Mouse (Mus musculus): ENCODE measurements around the gene Rin2. TPM values are rescaled to one million over a fixed set of nuclear protein-coding genes. Genes with fewer than 3 reads are reported as not detected.
A peak's percentile ranks its signal among the peaks of the same experiment; 100 is the strongest.
"Not testable (repeated sequence)": the region's sequence is repeated elsewhere in the genome, so short reads cannot be mapped to it uniquely, and the experiment has no call there.

Gene Rin2
- polyA plus RNA-seq, 1 experiment from 2014 or later, result 18.1 TPM

DNA sequence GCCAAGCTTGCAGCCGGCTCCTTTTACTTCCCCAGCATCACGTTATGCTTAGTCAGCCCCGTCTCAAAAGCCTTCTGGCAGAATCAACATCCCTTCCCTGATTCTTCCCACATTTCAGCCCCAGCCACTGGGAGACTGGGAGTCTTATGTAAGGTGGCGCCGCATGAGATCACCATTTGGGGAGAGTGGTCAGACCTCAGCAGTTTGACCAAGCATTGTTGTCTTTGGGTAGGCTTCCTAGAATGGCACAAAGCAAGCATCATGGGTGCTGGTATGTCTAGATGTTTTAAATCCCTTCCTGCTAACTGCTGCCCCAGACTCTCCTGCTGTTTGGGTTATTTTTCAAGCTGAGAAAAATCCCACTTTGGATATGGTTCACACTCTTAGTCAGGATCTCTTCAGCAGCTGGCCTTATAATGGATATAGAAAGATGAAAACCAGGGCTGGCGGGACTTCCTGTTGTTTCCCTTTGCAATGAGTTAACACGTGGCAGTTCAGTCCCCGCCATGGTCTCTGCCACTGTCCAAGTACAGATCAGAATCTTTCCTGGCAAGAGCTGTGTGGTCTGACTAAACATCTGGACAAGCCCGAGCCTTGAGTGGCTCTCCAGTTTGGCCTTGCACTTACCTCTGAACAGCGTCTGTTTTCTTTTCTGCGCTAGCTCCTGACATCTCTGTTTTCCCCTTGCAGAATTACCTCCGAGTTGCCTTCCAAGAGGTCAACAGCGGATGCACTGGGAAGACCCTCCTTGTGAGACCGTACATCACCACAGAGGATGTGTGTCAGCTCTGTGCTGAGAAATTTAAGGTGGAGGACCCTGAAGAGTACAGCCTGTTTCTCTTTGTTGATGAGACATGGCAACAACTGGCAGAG is 210.1 kb downstream of the Rin2 start:
- Histone ChIP-seq H3K36me3 (peaks cover 7% of the 10 kb centered on the region), H3K4me1 (peaks cover 6% of the 10 kb centered on the region; the same call in 1 of the 2 replicates), H3K9me3 (no peaks in the 10 kb centered on the region), H3K27ac (no peak overlapping the region), H3K4me2 (replicated peaks) (no peak overlapping the region), H3K27me3 (replicated peaks) (no peaks in the 10 kb centered on the region), H3K4me3 (no peak overlapping the region), H3K9ac (no peak overlapping the region)
- ATAC-seq (ENCODE audit: low FRiP score, low read depth), result no peak
- WGBS, result 76% methylated on average over 14 of the region's 14 CpGs

GRCm38 (mm10) chr2:145887937-145888765 is 213.1 kb downstream of the Rin2 start:
- no peak overlapping the region for H3K9ac ChIP-seq
- H3K9me3 ChIP-seq, result no peaks in the 10 kb centered on the region
- ATAC-seq (ENCODE audit: low FRiP score, low read depth), result no peak; the same call in 1 of the 2 replicates
- no peak overlapping the region for H3K4me2 ChIP-seq (replicated peaks)
- H3K27me3 ChIP-seq (replicated peaks), result no peaks in the 10 kb centered on the region
- 76% methylated on average over 14 of the region's 14 CpGs for WGBS
- peaks cover 7% of the 10 kb centered on the region for H3K36me3 ChIP-seq
- no peak overlapping the region for H3K27ac ChIP-seq
- H3K4me3 ChIP-seq, result no peak overlapping the region
- H3K4me1 ChIP-seq, result peaks cover 2% of the 10 kb centered on the region; the same call in 1 of the 2 replicates

- ATAC-seq (ENCODE audit: low FRiP score, low read depth), result no peak
- H3K27me3 ChIP-seq (replicated peaks), result no peaks in the 10 kb centered on the region
- H3K27ac ChIP-seq, result no peak overlapping the region
- H3K9me3 ChIP-seq, result no peaks in the 10 kb centered on the region
- peaks cover 7% of the 10 kb centered on the region for H3K36me3 ChIP-seq
- no peak overlapping the region for H3K4me2 ChIP-seq (replicated peaks)
- 66% methylated on average over 6 of the region's 6 CpGs for WGBS
- H3K4me3 ChIP-seq, result no peak overlapping the region
- peaks cover 2% of the 10 kb centered on the region; the same call in 1 of the 2 replicates for H3K4me1 ChIP-seq
- no peak overlapping the region for H3K9ac ChIP-seq
Observed at GRCm38 (mm10) chr2:145888766-145889480, 213.9 kb downstream of the Rin2 start.

GRCm38 (mm10) chr2:145890571-145890970 is 215.6 kb downstream of the Rin2 start:
- peaks cover 4% of the 10 kb centered on the region for H3K36me3 ChIP-seq
- H3K4me2 ChIP-seq (replicated peaks), result no peak overlapping the region
- no peaks in the 10 kb centered on the region for H3K27me3 ChIP-seq (replicated peaks)
- H3K9ac ChIP-seq, result no peak overlapping the region
- H3K9me3 ChIP-seq, result no peaks in the 10 kb centered on the region
- H3K4me1 ChIP-seq, result peaks cover 2% of the 10 kb centered on the region; the same call in 1 of the 2 replicates
- H3K27ac ChIP-seq, result no peak overlapping the region
- 91% methylated on average over 2 of the region's 2 CpGs for WGBS
- no peak for ATAC-seq (ENCODE audit: low FRiP score, low read depth)
- no peak overlapping the region for H3K4me3 ChIP-seq

DNA sequence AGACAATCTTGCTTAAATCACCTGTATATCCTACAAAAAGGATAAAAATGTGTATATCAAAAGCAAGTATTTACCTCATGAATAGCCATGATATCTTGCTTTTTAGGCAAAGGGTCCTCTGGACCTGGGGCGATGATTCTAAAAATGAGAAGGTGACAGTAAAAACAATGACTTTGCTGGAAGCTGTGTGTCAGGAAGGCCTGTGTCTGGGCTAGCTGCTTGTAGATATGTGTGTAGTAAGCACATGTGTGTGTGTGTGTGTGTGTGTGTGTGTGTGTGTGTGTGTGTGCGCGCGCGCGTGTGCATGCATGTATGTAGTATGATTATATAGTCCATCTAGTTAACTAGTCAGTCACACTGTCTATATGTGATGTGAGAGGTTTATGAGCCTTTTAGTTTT is 218.7 kb downstream of the Rin2 start:
- no peaks in the 10 kb centered on the region for H3K27me3 ChIP-seq (replicated peaks)
- 0 out of 2 replicates have a peak, but pooled peaks cover 2% of the 10 kb centered on the region for H3K4me1 ChIP-seq
- H3K9ac ChIP-seq, result no peak overlapping the region
- 99% methylated on average over 6 of the region's 6 CpGs for WGBS
- no peak overlapping the region for H3K4me2 ChIP-seq (replicated peaks)
- no peaks in the 10 kb centered on the region for H3K9me3 ChIP-seq
- no peak overlapping the region for H3K4me3 ChIP-seq
- no peak for ATAC-seq (ENCODE audit: low FRiP score, low read depth)
- H3K36me3 ChIP-seq, result no peaks in the 10 kb centered on the region
- H3K27ac ChIP-seq, result no peak overlapping the region

- no peaks in the 10 kb centered on the region for H3K4me1 ChIP-seq
- H3K27me3 ChIP-seq (replicated peaks), result no peaks in the 10 kb centered on the region
- H3K4me2 ChIP-seq (replicated peaks), result no peak overlapping the region
- WGBS, result 73% methylated on average over 9 of the region's 9 CpGs
- no peak for ATAC-seq (ENCODE audit: low FRiP score, low read depth)
- no peak overlapping the region for H3K27ac ChIP-seq
- H3K9me3 ChIP-seq, result no peaks in the 10 kb centered on the region
- no peaks in the 10 kb centered on the region for H3K36me3 ChIP-seq
- no peak overlapping the region for H3K4me3 ChIP-seq
- no peak overlapping the region for H3K9ac ChIP-seq
Observed at GRCm38 (mm10) chr2:145898106-145898505, 223.1 kb downstream of the Rin2 start.

DNA sequence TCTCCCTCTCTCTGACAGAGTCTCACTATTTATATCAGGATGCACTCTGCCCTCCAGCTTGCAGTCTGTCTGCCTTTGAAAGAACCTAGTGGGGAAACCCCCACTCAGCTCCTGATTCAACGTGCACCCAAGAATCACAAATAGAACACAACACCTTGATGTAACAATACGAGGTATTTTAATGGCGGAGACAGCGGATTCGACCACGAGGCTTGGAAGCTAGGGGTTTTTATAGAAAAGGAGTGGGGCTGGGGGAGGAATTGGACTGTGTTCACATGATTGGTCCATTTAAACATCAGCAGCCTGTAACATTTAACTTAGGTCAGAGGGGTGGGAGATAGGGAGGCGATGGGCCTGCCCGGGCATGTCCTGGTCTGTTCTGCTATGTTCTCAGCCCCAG is 225.3 kb downstream of the Rin2 start:
- H3K27me3 ChIP-seq (replicated peaks); H3K9ac ChIP-seq; ATAC-seq (ENCODE audit: low FRiP score, low read depth); H3K4me3 ChIP-seq; H3K36me3 ChIP-seq; H3K27ac ChIP-seq; H3K4me2 ChIP-seq (replicated peaks); H3K9me3 ChIP-seq: not testable (repeated sequence)
- 82% methylated on average over 8 of the region's 8 CpGs for WGBS
- peaks cover 15% of the 10 kb centered on the region for H3K4me1 ChIP-seq

- H3K36me3 ChIP-seq, result no peaks in the 10 kb centered on the region
- H3K9me3 ChIP-seq, result no peaks in the 10 kb centered on the region
- H3K27ac ChIP-seq, result no peak within 1 kb of the TSS
- H3K9ac ChIP-seq, result no peak within 1 kb of the TSS
- H3K4me2 ChIP-seq (replicated peaks), result peak within 1 kb of the TSS; percentile 54
- 86% methylated on average over 6 of the region's 6 CpGs for WGBS
- no peaks in the 10 kb centered on the region for H3K27me3 ChIP-seq (replicated peaks)
- peak within 1 kb of the TSS; percentile 97 for H3K4me3 ChIP-seq
- H3K4me1 ChIP-seq, result peaks cover 18% of the 10 kb centered on the region
- ATAC-seq (ENCODE audit: low FRiP score, low read depth), result no peak
Observed at GRCm38 (mm10) chr2:145901861-145902260, 226.8 kb downstream of the Rin2 start, which contains the start of gene Naa20. Naa20 (plus strand) TSS chr2:145902099.

DNA sequence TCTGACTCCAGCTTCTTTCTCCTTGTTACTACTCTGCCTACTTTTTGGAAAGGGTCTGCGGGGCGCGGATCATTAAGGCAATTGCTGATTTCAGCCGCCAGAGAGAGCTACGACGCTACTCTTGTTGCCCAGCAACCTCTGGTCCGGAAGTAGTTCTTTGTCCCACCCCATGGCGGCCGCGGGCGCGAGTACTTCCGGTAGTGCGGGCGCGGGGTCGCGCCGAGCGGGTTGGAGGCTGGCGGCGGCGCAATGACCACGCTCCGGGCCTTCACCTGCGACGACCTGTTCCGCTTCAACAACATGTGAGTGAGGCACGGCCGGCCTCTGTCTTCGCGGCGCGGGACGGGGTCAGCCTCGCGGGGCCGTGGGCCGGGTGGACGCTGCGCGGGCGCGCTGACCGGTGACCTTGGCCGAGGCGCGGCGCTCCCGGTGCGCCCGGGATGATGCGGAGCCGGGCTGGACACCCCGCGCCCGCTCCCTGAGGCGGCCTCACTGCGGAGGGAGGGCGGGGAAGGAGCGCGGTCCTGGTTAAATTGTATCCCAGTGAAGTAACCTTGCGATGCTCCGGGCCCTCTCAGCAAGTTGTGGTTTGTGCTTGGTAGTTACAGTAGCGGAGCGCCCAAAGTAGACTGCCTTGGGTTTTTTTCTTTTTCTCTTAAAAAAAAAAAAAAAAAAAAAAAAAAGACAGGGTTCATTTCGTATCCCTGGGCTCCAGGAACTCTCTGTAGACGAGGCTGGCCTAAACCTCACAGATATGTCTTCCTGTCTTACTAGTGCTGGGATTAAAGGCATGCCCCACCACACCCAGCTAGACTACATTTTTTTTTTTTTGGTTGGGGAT is 228.3 kb downstream of the Rin2 start:
- H3K4me2 ChIP-seq (replicated peaks), result peak overlapping the region; percentile 54
- no peaks in the 10 kb centered on the region for H3K27me3 ChIP-seq (replicated peaks)
- H3K27ac ChIP-seq, result no peak overlapping the region
- peaks cover 18% of the 10 kb centered on the region for H3K4me1 ChIP-seq
- no peaks in the 10 kb centered on the region for H3K9me3 ChIP-seq
- H3K9ac ChIP-seq, result peak overlapping the region; percentile 93
- H3K4me3 ChIP-seq, result peak overlapping the region; percentile 97
- ATAC-seq (ENCODE audit: low FRiP score, low read depth), result peak; percentile 95
- WGBS, result under 1% methylated on average over 68 of the region's 68 CpGs
- H3K36me3 ChIP-seq, result peaks cover 6% of the 10 kb centered on the region; the same call in 1 of the 2 replicates

GRCm38 (mm10) chr2:145903983-145904616 is 229.1 kb downstream of the Rin2 start:
- WGBS, result 32% methylated on average over 12 of the region's 12 CpGs
- no peak overlapping the region for H3K27ac ChIP-seq
- H3K4me1 ChIP-seq, result peaks cover 18% of the 10 kb centered on the region
- H3K36me3 ChIP-seq, result peaks cover 11% of the 10 kb centered on the region
- H3K27me3 ChIP-seq (replicated peaks), result no peaks in the 10 kb centered on the region
- no peak for ATAC-seq (ENCODE audit: low FRiP score, low read depth)
- no peaks in the 10 kb centered on the region for H3K9me3 ChIP-seq
- H3K4me2 ChIP-seq (replicated peaks), result peak overlapping the region; percentile 54
- peak overlapping the region; percentile 93 for H3K9ac ChIP-seq
- peak overlapping the region; percentile 97 for H3K4me3 ChIP-seq

DNA sequence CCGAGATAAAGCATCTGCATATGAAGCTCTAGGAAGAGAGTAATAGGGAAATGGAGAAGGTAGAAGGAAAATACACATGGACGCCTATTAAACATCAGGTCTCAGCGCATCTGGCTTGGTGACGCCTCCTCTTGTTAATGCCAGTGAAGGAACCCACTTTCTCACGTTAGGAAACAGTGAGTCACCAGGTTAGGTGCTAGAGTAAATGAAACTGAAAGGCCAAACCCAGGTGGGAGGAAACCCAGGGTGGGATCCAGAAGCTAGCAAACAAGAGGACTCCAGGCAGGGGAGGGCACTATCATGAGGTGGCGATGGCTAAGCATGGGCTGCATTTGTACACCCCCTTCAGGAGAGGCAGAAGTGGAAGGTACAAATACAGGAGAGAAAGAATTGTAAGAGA is 230.1 kb downstream of the Rin2 start:
- no peaks in the 10 kb centered on the region for H3K9me3 ChIP-seq
- no peak for ATAC-seq (ENCODE audit: low FRiP score, low read depth)
- H3K27me3 ChIP-seq (replicated peaks), result no peaks in the 10 kb centered on the region
- H3K9ac ChIP-seq, result no peak overlapping the region
- H3K27ac ChIP-seq, result no peak overlapping the region
- H3K36me3 ChIP-seq, result peaks cover 14% of the 10 kb centered on the region
- no peak overlapping the region for H3K4me3 ChIP-seq
- H3K4me2 ChIP-seq (replicated peaks), result peak overlapping the region; percentile 10; the same call in 1 of the 2 replicates
- WGBS, result 86% methylated on average over 6 of the region's 6 CpGs
- H3K4me1 ChIP-seq, result peaks cover 18% of the 10 kb centered on the region

All from neural tube, embryonic 12.5 days (tissue).